Mouse (Mus musculus): ENCODE results near the gene Dcst2. TPM values are rescaled to one million over a fixed set of nuclear protein-coding genes. Genes with fewer than 3 reads are reported as not detected.

The Dcst2 gene
- polyA plus RNA-seq, 1 experiment: not detected

DNA sequence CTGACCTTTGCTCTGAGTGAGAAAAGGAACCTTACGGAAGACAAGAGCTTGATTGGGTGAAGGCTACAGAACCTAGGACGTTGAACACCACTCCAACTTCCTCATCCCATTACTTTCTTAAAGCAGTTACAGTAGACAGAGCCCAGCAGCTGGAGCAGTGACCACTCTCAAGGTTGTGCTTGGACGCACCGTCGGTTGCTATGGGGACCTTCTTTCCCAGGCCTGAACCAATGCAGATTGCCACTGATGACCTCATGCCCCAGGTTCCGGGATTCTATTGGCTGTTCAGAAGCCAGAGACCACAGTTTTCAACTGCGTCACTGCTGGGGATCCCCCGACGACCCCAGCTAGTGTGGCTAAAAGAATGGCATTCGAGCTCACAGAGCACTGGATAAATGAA, 30.8 kb upstream of the Dcst2 start:
- Histone ChIP-seq H3K36me3 (replicated peaks; ENCODE audit: low read length) (no peaks in the 10 kb centered on the region), H3K4me1 (peaks cover 5% of the 10 kb centered on the region; the same call in 1 of the 2 replicates), H3K27me3 (replicated peaks) (peaks cover 96% of the 10 kb centered on the region), H3K4me3 (replicated peaks) (no peak overlapping the region), H3K9me3 (no peaks in the 10 kb centered on the region)
- TF ChIP-seq GATA1 (IDR thresholded peaks at IDR 0.05; ENCODE audit: borderline replicate concordance, low read length): no peak
- TF ChIP-seq FLI1 (IDR thresholded peaks at IDR 0.05; ENCODE audit: low read length): no peak

DNA sequence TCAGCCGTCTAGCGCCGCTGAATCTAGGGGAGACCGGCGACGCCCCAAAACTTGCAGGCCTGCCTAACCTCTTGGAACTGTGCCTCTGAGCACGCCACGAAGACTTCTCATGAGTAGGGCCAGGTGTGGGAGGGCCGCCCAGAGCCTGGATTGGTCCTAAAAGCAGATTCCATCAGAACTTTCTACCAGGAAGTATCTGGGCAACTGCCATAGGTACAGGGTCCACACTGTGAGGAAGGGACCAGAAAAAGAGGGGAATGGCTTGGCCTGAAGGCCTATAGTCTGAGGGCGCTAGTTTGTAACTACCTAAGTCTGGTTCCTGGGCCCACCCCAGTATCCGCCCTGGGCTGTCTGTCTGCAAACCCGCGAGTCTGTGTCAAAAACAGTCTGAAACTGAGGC, 30.2 kb upstream of the Dcst2 start:
- Histone ChIP-seq H3K27me3 (replicated peaks) (peaks cover 96% of the 10 kb centered on the region), H3K36me3 (replicated peaks; ENCODE audit: low read length) (no peaks in the 10 kb centered on the region), H3K9me3 (no peaks in the 10 kb centered on the region), H3K4me3 (replicated peaks) (no peak overlapping the region), H3K4me1 (peaks cover 5% of the 10 kb centered on the region; the same call in 1 of the 2 replicates)
- TF ChIP-seq GATA1 (IDR thresholded peaks at IDR 0.05; ENCODE audit: borderline replicate concordance, low read length) (no peak), FLI1 (IDR thresholded peaks at IDR 0.05; ENCODE audit: low read length) (no peak)

DNA sequence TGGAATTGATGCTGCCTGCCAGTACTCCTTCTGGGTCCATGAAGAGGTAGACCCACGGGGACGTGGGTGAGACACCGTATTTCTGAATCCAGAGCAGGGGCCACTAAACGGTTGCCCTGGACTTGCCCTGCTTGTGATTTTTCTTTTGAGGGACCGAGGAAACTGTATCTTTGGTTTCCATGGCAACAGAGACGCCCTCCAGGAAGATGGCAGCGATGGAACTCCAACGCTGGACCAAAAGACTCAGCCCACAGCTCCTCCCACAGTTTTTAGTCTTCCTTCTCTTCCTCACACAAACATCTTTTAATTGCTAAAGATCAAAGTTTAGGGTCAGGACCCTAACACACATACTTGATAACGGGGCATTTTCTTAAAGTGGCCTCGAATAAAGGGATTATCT, 29.8 kb upstream of the Dcst2 start:
- H3K27me3 ChIP-seq (replicated peaks): peaks cover 96% of the 10 kb centered on the region
- no peak overlapping the region for H3K4me3 ChIP-seq (replicated peaks)
- H3K36me3 ChIP-seq (replicated peaks; ENCODE audit: low read length): no peaks in the 10 kb centered on the region
- no peaks in the 10 kb centered on the region for H3K9me3 ChIP-seq
- TF ChIP-seq GATA1 (IDR thresholded peaks at IDR 0.05; ENCODE audit: borderline replicate concordance, low read length): no peak
- no peak for TF ChIP-seq FLI1 (IDR thresholded peaks at IDR 0.05; ENCODE audit: low read length)
- H3K4me1 ChIP-seq: peaks cover 7% of the 10 kb centered on the region; the same call in 1 of the 2 replicates

DNA sequence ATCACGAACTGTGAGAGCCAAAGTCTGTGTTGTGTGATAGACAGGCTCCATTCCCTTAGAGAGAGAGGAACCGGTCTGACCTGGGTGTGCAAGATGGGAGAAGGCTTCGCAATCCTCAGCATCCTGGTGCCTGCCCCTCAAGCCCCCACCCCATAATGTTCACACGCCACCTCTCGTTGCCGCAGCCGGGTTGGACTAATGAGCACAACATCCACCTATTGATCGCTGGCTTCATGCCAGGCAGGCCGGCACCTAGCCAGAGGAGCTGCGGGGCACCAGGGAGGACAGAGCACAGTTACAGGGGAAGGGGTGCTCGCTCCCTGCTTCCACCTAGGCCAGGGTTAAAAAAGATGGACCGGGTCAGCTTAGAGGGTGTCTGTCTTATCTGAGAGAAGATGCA, 29.3 kb upstream of the Dcst2 start:
- peaks cover 96% of the 10 kb centered on the region for H3K27me3 ChIP-seq (replicated peaks)
- H3K4me3 ChIP-seq (replicated peaks): no peak overlapping the region
- peaks cover 11% of the 10 kb centered on the region for H3K4me1 ChIP-seq
- TF ChIP-seq GATA1 (IDR thresholded peaks at IDR 0.05; ENCODE audit: borderline replicate concordance, low read length) (no peak), FLI1 (IDR thresholded peaks at IDR 0.05; ENCODE audit: low read length) (no peak)
- H3K36me3 ChIP-seq (replicated peaks; ENCODE audit: low read length): no peaks in the 10 kb centered on the region
- no peaks in the 10 kb centered on the region for H3K9me3 ChIP-seq

DNA sequence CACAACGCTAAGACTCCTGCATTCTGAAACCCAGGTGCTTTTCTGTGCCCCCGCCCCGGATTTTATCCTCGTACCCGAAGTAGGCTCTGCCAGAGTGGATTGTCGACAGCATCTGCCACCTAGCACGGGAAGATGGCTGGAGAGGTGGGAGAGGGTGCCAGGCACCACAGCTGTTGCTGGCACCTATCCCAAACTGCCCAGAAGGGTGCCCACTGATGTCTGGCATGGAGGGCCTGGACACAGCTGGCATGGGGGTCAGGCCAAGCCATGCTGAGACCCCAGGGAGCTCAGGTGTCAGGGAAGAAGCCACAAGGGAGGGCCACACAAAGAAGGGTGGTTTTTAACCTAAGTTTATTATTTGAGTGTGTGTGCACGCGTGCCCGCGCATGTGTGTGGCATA, 28.7 kb upstream of the Dcst2 start:
- Histone ChIP-seq H3K9me3 (no peaks in the 10 kb centered on the region), H3K4me3 (replicated peaks) (no peak overlapping the region), H3K27me3 (replicated peaks) (peaks cover 96% of the 10 kb centered on the region), H3K36me3 (replicated peaks; ENCODE audit: low read length) (no peaks in the 10 kb centered on the region), H3K4me1 (peaks cover 17% of the 10 kb centered on the region)
- TF ChIP-seq FLI1 (IDR thresholded peaks at IDR 0.05; ENCODE audit: low read length) (no peak), GATA1 (IDR thresholded peaks at IDR 0.05; ENCODE audit: borderline replicate concordance, low read length) (no peak)

DNA sequence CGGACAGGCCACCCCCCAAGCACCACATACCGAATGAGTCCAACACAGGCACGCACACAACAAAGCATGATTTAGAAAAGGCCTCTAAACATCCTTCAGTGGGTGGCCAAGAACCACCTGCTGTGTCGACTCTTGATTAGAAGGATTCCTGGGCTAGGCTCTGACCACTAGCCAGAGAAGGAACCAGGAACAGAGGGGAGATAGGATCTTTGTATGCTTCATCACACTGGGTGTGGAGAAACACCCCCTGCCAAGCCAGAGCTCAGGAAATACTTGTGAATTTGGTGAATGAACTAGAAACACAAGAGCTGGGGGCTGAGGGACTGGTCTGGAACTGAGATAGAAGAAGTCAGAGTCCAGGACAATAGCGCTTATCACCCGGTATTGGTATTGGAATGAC, 25.2 kb upstream of the Dcst2 start:
- Histone ChIP-seq H3K27me3 (replicated peaks) (peaks cover 91% of the 10 kb centered on the region), H3K4me3 (replicated peaks) (no peak overlapping the region), H3K36me3 (replicated peaks; ENCODE audit: low read length) (peaks cover 18% of the 10 kb centered on the region), H3K9me3 (no peaks in the 10 kb centered on the region), H3K4me1 (peaks cover 25% of the 10 kb centered on the region)
- TF ChIP-seq GATA1 (IDR thresholded peaks at IDR 0.05; ENCODE audit: borderline replicate concordance, low read length) (no peak), FLI1 (IDR thresholded peaks at IDR 0.05; ENCODE audit: low read length) (no peak)

DNA sequence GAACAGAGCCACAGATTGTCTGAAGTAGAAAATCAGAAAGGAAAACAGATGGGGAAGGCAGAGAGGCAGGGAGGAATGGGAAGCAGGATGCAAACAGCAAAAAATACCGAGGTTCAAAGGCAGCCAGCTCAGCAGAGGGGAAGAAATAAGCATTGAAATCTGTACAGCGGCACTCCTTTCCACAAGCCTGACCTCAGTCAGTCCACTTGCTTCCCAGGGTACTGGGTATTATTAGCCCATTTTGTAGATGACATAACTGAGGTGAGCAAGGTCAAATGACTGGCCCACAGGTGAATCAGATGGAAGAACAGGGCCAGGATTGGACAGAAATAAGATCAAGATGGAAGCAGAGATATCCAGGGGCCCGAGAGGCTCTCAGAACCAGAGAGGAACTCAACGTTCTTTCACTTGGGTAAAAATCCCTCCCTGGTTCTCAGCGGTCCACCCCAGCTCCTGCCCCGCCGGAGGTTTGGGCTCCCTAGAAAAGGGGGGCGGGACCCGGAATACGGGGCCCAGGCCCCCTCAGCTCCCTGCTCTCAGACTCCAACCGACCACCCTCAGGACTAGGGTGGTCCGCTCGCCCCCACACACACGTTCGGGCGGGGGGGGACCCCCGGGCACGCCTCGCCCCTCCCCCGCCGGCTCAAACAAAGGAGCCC, 24.6 kb upstream of the Dcst2 start:
- H3K27me3 ChIP-seq (replicated peaks): peaks cover 89% of the 10 kb centered on the region
- peak overlapping the region; percentile 90 for H3K4me3 ChIP-seq (replicated peaks)
- H3K9me3 ChIP-seq: no peaks in the 10 kb centered on the region
- no peak for TF ChIP-seq FLI1 (IDR thresholded peaks at IDR 0.05; ENCODE audit: low read length)
- no peak for TF ChIP-seq GATA1 (IDR thresholded peaks at IDR 0.05; ENCODE audit: borderline replicate concordance, low read length)
- peaks cover 24% of the 10 kb centered on the region for H3K36me3 ChIP-seq (replicated peaks; ENCODE audit: low read length)
- peaks cover 25% of the 10 kb centered on the region for H3K4me1 ChIP-seq

DNA sequence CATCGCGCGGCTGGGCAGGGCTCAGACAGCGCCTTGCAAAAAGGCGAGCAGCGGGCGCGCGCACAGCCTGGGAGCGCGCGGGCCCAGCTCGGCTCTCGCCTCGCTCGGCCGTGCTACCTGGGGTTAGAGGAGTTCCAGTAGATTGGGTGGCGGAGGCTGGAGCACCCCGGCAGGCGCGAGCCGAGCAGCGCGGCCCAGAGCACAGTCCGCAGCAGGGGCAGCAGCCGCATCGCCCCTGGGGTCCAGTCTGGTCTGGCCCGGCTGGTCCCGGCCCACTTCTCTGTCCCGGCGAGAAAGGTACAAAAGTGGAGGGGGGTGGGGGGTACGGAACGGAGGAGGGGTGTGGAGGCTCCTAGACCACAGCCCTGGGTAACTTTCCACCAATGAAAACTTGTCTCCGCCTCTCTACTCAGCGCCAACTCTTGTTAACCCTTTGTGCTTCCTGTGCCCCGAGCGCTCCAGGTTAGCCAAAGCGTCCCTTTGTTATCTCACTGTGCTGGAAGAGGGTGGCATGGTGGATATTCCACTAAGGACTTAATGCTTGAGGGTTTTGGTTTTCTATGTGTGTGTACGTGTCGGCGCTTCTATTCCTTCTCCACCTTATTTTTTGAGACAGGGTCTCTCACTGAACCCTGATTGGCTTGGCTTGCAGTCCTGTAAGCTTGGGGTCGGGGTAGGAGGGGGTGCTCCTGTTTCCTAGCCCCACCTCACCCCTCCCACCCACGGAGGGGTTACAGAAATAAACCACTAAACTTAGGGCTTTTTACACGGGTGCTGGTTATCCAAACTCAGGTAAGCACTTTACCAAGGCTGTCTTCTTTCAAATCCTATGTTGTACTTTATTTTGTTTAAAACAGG, 23.8 kb upstream of the Dcst2 start, which contains the start of gene Efna4:
TSS of gene Efna4 (minus strand) at position 308 of the 858 bp plus-strand sequence.
- Histone ChIP-seq H3K4me3 (replicated peaks) (peak within 1 kb of the TSS; percentile 90), H3K4me1 (peaks cover 25% of the 10 kb centered on the region), H3K27me3 (replicated peaks) (peaks cover 84% of the 10 kb centered on the region), H3K9me3 (no peaks in the 10 kb centered on the region), H3K36me3 (replicated peaks; ENCODE audit: low read length) (peaks cover 32% of the 10 kb centered on the region)
- no peak for TF ChIP-seq FLI1 (IDR thresholded peaks at IDR 0.05; ENCODE audit: low read length)
- no peak for TF ChIP-seq GATA1 (IDR thresholded peaks at IDR 0.05; ENCODE audit: borderline replicate concordance, low read length)

DNA sequence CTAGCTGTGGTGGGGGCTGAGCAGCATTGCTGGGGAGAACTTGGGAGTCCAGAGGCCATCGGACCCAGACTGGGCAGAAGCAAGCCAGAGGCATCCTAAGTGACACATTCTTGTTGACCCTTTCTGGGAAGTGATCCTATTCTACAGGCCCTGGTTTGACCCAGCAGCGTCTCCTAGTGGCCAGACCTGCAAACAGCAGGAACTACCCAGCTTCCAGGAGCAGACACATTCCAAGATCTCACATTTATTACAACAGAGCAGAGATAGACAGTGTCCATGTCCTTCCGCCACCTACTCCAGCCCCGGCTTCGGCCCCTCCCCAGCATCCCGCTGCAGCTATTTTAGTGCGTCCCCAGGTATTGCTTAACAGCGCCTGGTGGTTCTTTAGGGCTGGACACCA, 22.4 kb upstream of the Dcst2 start:
- TF ChIP-seq FLI1 (IDR thresholded peaks at IDR 0.05; ENCODE audit: low read length): no peak
- no peak for TF ChIP-seq GATA1 (IDR thresholded peaks at IDR 0.05; ENCODE audit: borderline replicate concordance, low read length)
- peaks cover 25% of the 10 kb centered on the region for H3K4me1 ChIP-seq
- peaks cover 46% of the 10 kb centered on the region for H3K36me3 ChIP-seq (replicated peaks; ENCODE audit: low read length)
- H3K9me3 ChIP-seq: no peaks in the 10 kb centered on the region
- H3K4me3 ChIP-seq (replicated peaks): no peak overlapping the region
- peaks cover 83% of the 10 kb centered on the region for H3K27me3 ChIP-seq (replicated peaks)

DNA sequence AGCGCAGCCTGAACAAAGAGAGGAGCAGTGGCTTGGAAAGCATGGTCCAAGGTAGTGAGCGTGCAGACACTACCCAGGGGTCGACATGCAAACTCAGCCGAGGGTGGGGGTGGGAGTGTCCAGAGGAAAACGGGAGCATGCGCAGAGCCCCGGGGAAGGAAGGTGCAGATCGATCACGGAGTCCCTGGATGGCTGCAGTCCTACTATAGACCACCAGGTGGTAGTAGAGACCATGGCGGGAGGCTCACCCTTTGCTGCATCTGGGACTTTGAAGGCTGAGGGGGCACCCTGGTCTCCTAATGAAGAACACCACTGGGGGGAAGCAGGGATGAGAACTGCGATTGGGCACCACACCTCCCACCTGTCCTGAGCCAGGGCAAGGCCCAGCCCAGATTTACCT, 21.3 kb upstream of the Dcst2 start:
- Histone ChIP-seq H3K4me3 (replicated peaks) (peak overlapping the region; percentile 15), H3K4me1 (peaks cover 25% of the 10 kb centered on the region), H3K27me3 (replicated peaks) (peaks cover 77% of the 10 kb centered on the region), H3K36me3 (replicated peaks; ENCODE audit: low read length) (peaks cover 57% of the 10 kb centered on the region), H3K9me3 (no peaks in the 10 kb centered on the region)
- TF ChIP-seq GATA1 (IDR thresholded peaks at IDR 0.05; ENCODE audit: borderline replicate concordance, low read length) (no peak), FLI1 (IDR thresholded peaks at IDR 0.05; ENCODE audit: low read length) (no peak)

Data from megakaryocyte, embryonic 14.5 days (primary cell).